Mouse (Mus musculus): Measurements from ENCODE around the gene Abhd5. TPM values are rescaled to one million over a fixed set of nuclear protein-coding genes. Genes with fewer than 3 reads are reported as not detected.

The Abhd5 gene
- polyA plus RNA-seq, 1 experiment from 2014 or later: 22.5 TPM

DNA sequence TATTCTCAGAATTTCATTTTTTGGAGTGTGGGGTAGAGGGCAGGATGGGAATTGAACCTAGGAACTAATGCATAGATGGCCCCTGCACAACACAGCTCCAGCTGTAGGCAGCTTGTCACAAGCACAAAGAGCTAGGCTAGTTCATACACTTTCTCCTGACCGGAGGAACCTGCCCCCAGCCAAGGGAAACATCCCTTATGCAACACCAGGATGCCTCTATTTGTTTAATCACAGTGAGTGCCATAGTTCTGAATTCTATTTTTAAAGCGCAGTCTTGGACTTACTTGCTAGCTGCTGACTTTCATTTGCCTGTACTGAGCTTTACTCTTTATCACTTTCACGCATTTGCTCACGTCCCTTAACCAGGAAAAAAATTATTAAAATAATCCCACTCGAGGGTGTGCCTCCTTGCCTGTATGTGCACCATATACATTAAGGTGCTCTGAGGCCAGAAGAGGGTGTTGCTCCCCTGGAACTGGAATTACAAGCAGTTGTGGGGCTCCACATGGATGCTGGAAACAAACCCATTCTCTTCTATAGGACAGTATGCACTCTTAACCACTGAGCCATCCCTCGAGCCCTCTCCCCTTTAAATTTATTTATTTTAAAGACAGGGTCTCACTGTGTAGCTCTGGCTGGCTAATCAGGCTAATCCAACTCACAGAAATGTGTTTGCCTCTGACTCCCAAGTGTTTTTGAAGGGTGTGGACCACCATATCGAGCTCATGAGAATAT lies 845 bp upstream of the Abhd5 start:
- H3K27ac ChIP-seq: no peak overlapping the region

DNA sequence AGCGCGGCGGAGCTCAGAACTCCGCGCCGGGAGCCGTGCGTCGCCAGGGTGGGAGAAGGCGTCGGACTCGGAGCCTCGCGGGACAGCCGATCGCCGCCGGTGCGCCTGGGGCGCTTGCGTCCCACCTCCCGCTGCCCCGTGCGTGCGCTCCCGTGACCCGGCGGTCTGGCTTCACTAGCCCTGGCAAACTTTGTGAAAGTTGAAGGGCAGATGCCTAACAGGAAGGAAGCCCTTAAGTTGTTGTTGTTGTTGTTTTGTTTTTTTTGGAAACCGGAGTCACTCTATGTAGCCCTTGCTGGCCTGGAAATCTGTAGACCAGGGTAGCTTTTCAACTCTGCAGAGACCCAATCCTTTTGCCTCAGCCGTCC lies 601 bp downstream of the Abhd5 start:
- H3K4me2 ChIP-seq (replicated peaks): peak overlapping the region; percentile 67
- H3K4me1 ChIP-seq: no peaks in the 10 kb centered on the region
- under 1% methylated on average over 30 of the region's 30 CpGs for WGBS
- no peaks in the 10 kb centered on the region for H3K9me3 ChIP-seq (replicated peaks)
- H3K27ac ChIP-seq: peak overlapping the region; percentile 71
- ATAC-seq (ENCODE audit: low FRiP score): no peak; the same call in 1 of the 2 replicates
- no peaks in the 10 kb centered on the region for H3K36me3 ChIP-seq
- peak overlapping the region; percentile 68 for H3K4me3 ChIP-seq
- H3K27me3 ChIP-seq: no peaks in the 10 kb centered on the region
- peak overlapping the region; percentile 76 for H3K9ac ChIP-seq

More for the DNA sequence above, 845 bp upstream of the Abhd5 start:
- Histone ChIP-seq H3K4me3 (peak overlapping the region; percentile 68; the same call in 1 of the 2 replicates), H3K27me3 (no peaks in the 10 kb centered on the region), H3K9me3 (replicated peaks) (no peaks in the 10 kb centered on the region), H3K4me1 (no peaks in the 10 kb centered on the region), H3K4me2 (replicated peaks) (peak overlapping the region; percentile 67), H3K9ac (no peak overlapping the region), H3K36me3 (no peaks in the 10 kb centered on the region)
- WGBS: 76% methylated on average over 7 of the region's 7 CpGs
- peak; percentile 11; the same call in 1 of the 2 replicates for ATAC-seq (ENCODE audit: low FRiP score)

- 84% methylated on average over 4 of the region's 4 CpGs for WGBS
- Histone ChIP-seq H3K36me3 (no peaks in the 10 kb centered on the region), H3K9ac (no peak overlapping the region), H3K27ac (no peak overlapping the region), H3K4me1 (no peaks in the 10 kb centered on the region), H3K9me3 (replicated peaks) (no peaks in the 10 kb centered on the region), H3K27me3 (no peaks in the 10 kb centered on the region), H3K4me3 (no peak overlapping the region), H3K4me2 (replicated peaks) (no peak overlapping the region)
- no peak for ATAC-seq (ENCODE audit: low FRiP score)
These were observed 1.5 kb downstream of the Abhd5 start for GRCm38 (mm10) chr9:122352911-122353310.

- Histone ChIP-seq H3K4me1 (no peaks in the 10 kb centered on the region), H3K9me3 (replicated peaks) (no peaks in the 10 kb centered on the region), H3K4me3 (no peak overlapping the region), H3K36me3 (no peaks in the 10 kb centered on the region), H3K9ac (no peak overlapping the region), H3K27me3 (no peaks in the 10 kb centered on the region), H3K4me2 (replicated peaks) (no peak overlapping the region), H3K27ac (no peak overlapping the region)
- 95% methylated on average over 3 of the region's 3 CpGs for WGBS
- ATAC-seq (ENCODE audit: low FRiP score): no peak
These were observed 2.8 kb downstream of the Abhd5 start for GRCm38 (mm10) chr9:122354240-122354639.

DNA sequence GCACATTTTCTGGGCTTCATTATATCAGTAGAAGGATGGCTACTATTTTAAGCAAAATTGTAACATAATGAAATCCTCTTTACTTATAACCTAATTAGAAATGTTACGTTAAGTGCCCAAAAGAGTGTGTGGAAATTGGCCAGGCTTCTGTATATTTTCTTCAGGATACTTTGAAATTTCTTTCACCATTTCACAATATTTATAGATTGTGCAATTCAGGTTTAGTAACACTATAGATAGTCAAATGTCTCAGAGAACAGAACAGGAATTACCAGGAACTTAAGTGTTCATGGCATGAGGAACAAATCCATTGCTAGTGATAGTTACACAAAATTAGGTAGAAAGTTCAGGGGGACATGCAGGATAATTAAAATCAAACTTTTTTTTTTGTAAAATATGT lies 5.7 kb downstream of the Abhd5 start:
- Histone ChIP-seq H3K4me1 (no peaks in the 10 kb centered on the region), H3K9me3 (replicated peaks) (no peaks in the 10 kb centered on the region), H3K27me3 (no peaks in the 10 kb centered on the region), H3K4me3 (no peak overlapping the region), H3K27ac (no peak overlapping the region), H3K36me3 (no peaks in the 10 kb centered on the region), H3K4me2 (replicated peaks) (no peak overlapping the region), H3K9ac (no peak overlapping the region)
- WGBS: 96% methylated on average over 1 of the region's 1 CpGs
- no peak for ATAC-seq (ENCODE audit: low FRiP score)

- Histone ChIP-seq H3K4me1 (no peaks in the 10 kb centered on the region), H3K36me3 (no peaks in the 10 kb centered on the region), H3K4me3 (no peak overlapping the region), H3K4me2 (replicated peaks) (no peak overlapping the region), H3K9me3 (replicated peaks) (no peaks in the 10 kb centered on the region), H3K9ac (no peak overlapping the region), H3K27me3 (no peaks in the 10 kb centered on the region), H3K27ac (no peak overlapping the region)
- no peak for ATAC-seq (ENCODE audit: low FRiP score)
- 82% methylated on average over 1 of the region's 1 CpGs for WGBS
These were observed 6.2 kb downstream of the Abhd5 start for GRCm38 (mm10) chr9:122357626-122358025.

- Histone ChIP-seq H3K4me1 (no peaks in the 10 kb centered on the region), H3K9ac (no peak overlapping the region), H3K4me3 (no peak overlapping the region), H3K36me3 (0 out of 2 replicates have a peak, but pooled peaks cover 2% of the 10 kb centered on the region), H3K9me3 (replicated peaks) (no peaks in the 10 kb centered on the region), H3K27ac (no peak overlapping the region), H3K4me2 (replicated peaks) (no peak overlapping the region), H3K27me3 (no peaks in the 10 kb centered on the region)
- 87% methylated on average over 1 of the region's 1 CpGs for WGBS
- no peak for ATAC-seq (ENCODE audit: low FRiP score)
These were observed 12.8 kb downstream of the Abhd5 start for GRCm38 (mm10) chr9:122364171-122364570.

GRCm38 (mm10) chr9:122370292-122370794 lies 18.9 kb downstream of the Abhd5 start:
- Histone ChIP-seq H3K9ac (no peak overlapping the region), H3K27ac (no peak overlapping the region), H3K4me1 (no peaks in the 10 kb centered on the region), H3K4me2 (replicated peaks) (no peak overlapping the region), H3K9me3 (replicated peaks) (no peaks in the 10 kb centered on the region), H3K4me3 (no peak overlapping the region), H3K27me3 (no peaks in the 10 kb centered on the region), H3K36me3 (0 out of 2 replicates have a peak, but pooled peaks cover 2% of the 10 kb centered on the region)
- no peak for ATAC-seq (ENCODE audit: low FRiP score)
- WGBS: 95% methylated on average over 6 of the region's 6 CpGs

DNA sequence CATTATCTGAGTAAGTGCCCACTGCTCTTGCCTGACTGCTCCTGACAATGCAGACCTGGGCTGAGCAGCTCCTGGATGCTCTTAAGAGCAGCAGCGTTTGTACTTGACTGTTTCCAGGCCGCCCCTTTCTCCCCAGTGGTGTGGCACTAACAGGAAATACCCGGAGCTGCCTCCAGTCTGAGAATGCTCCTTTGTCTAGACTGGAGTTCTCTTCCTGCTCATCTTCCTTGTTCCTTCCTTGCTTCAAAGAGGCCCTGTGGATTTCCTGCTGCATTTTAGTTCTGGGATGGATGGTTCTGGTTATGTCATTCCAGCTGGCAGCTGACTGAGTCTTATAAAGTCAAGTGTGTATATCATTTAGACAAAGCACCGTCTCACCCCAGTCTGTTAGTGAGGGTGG lies 21.1 kb downstream of the Abhd5 start:
- H3K27me3 ChIP-seq: no peaks in the 10 kb centered on the region
- no peak overlapping the region for H3K27ac ChIP-seq
- H3K4me2 ChIP-seq (replicated peaks): no peak overlapping the region
- no peaks in the 10 kb centered on the region for H3K9me3 ChIP-seq (replicated peaks)
- WGBS: 57% methylated on average over 4 of the region's 4 CpGs
- 0 out of 2 replicates have a peak, but pooled peaks cover 2% of the 10 kb centered on the region for H3K36me3 ChIP-seq
- no peaks in the 10 kb centered on the region for H3K4me1 ChIP-seq
- ATAC-seq (ENCODE audit: low FRiP score): no peak
- no peak overlapping the region for H3K9ac ChIP-seq
- no peak overlapping the region for H3K4me3 ChIP-seq

- Histone ChIP-seq H3K4me3 (no peak overlapping the region), H3K4me2 (replicated peaks) (no peak overlapping the region), H3K27ac (no peak overlapping the region), H3K4me1 (no peaks in the 10 kb centered on the region), H3K9ac (no peak overlapping the region), H3K36me3 (no peaks in the 10 kb centered on the region), H3K9me3 (replicated peaks) (no peaks in the 10 kb centered on the region), H3K27me3 (no peaks in the 10 kb centered on the region)
- WGBS: 87% methylated on average over 1 of the region's 1 CpGs
- no peak for ATAC-seq (ENCODE audit: low FRiP score)
These were observed 21.6 kb downstream of the Abhd5 start for GRCm38 (mm10) chr9:122372991-122373390.

- no peak overlapping the region for H3K4me3 ChIP-seq
- peaks cover 7% of the 10 kb centered on the region; the same call in 1 of the 2 replicates for H3K4me1 ChIP-seq
- no peak overlapping the region for H3K27ac ChIP-seq
- WGBS: 87% methylated on average over 6 of the region's 6 CpGs
- 0 out of 2 replicates have a peak, but pooled peaks cover 7% of the 10 kb centered on the region for H3K36me3 ChIP-seq
- peaks cover 5% of the 10 kb centered on the region; the same call in 1 of the 2 replicates for H3K27me3 ChIP-seq
- ATAC-seq (ENCODE audit: low FRiP score): no peak
- H3K9ac ChIP-seq: no peak overlapping the region
- no peak overlapping the region for H3K4me2 ChIP-seq (replicated peaks)
- no peaks in the 10 kb centered on the region for H3K9me3 ChIP-seq (replicated peaks)
These were observed 27.6 kb downstream of the Abhd5 start for GRCm38 (mm10) chr9:122378986-122379385.

DNA sequence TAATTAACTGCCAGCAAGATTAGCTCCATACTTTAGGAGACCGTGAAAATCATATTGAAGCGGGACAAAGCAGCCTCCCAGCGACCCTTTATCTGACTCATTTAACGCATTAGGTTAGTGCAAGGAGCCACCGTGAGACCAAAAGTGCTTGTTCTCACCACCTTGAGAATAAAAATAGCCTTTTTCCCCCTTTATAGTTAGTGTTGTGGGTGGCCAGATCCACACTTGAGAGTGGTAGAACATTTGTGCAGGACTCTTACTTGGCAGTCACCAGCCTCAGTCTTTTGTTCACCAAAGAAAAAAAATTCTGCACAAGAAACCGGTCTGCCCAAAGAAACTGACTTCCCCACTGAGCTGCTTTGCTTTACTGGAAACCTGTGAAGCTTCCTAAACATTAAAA lies 29.6 kb downstream of the Abhd5 start:
- H3K4me2 ChIP-seq (replicated peaks): no peak overlapping the region
- H3K4me1 ChIP-seq: peaks cover 7% of the 10 kb centered on the region; the same call in 1 of the 2 replicates
- 0 out of 2 replicates have a peak, but pooled peaks cover 7% of the 10 kb centered on the region for H3K36me3 ChIP-seq
- ATAC-seq (ENCODE audit: low FRiP score): no peak
- no peak overlapping the region for H3K27ac ChIP-seq
- no peak overlapping the region for H3K9ac ChIP-seq
- no peak overlapping the region for H3K4me3 ChIP-seq
- WGBS: 45% methylated on average over 6 of the region's 6 CpGs
- peaks cover 5% of the 10 kb centered on the region; the same call in 1 of the 2 replicates for H3K27me3 ChIP-seq
- no peaks in the 10 kb centered on the region for H3K9me3 ChIP-seq (replicated peaks)

DNA sequence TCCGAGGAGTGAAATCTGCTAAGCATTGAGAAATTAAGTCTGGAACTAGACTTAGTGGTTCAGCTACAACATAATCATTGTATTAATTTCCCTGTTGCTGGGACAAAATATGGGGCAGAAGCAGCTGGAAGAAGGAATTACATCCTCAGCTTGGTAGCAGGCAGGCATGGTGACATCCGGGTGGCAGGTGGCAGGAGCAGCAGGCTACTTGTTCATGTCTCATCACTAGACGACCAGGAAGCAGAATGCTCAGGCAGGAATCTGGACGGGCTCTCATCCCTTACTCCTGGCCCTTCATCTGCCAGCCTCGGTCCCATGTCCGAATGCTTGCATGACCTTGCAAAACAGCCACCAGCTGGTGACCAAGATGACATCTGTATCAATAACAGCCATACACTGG lies 30.6 kb downstream of the Abhd5 start:
- no peak for ATAC-seq (ENCODE audit: low FRiP score)
- 0 out of 2 replicates have a peak, but pooled peaks cover 7% of the 10 kb centered on the region for H3K36me3 ChIP-seq
- H3K9ac ChIP-seq: no peak overlapping the region
- H3K4me1 ChIP-seq: peaks cover 7% of the 10 kb centered on the region; the same call in 1 of the 2 replicates
- no peak overlapping the region for H3K4me2 ChIP-seq (replicated peaks)
- H3K9me3 ChIP-seq (replicated peaks): no peaks in the 10 kb centered on the region
- WGBS: 82% methylated on average over 6 of the region's 6 CpGs
- no peak overlapping the region for H3K4me3 ChIP-seq
- H3K27ac ChIP-seq: no peak overlapping the region
- peaks cover 5% of the 10 kb centered on the region; the same call in 1 of the 2 replicates for H3K27me3 ChIP-seq

Measured in hindbrain, embryonic 12.5 days (tissue).